Mouse (Mus musculus): ENCODE measurements around the gene Ttc39b.
A peak's percentile ranks its signal among the peaks of the same experiment; 100 is the strongest.
"Not testable (repeated sequence)": the region's sequence is repeated elsewhere in the genome, so short reads cannot be mapped to it uniquely, and the experiment has no call there.

Ttc39b gene

DNA sequence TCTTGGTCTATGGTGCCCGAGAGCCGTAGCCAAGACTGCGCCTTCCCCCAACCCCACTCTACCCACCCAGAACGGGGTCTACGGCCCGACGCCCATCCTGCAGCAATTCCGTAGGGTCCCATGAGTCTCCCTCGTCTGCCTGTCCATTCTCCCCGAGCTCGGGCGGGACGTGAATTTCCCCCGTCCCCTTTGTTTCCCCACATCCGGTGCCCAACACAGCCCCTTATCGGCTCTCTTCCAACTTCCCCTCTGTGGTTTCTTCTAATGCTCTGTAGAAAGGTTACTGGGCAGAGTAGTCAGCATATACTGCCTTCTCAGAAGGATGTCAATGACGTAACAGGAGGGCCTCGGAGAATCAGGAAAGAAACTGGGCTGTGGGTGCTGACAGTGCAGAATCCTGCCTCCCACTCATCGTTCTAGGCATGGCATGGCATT lies 50.4 kb downstream of the Ttc39b start:
- DNase-seq (ENCODE audit: low spot score) = no peak

DNA sequence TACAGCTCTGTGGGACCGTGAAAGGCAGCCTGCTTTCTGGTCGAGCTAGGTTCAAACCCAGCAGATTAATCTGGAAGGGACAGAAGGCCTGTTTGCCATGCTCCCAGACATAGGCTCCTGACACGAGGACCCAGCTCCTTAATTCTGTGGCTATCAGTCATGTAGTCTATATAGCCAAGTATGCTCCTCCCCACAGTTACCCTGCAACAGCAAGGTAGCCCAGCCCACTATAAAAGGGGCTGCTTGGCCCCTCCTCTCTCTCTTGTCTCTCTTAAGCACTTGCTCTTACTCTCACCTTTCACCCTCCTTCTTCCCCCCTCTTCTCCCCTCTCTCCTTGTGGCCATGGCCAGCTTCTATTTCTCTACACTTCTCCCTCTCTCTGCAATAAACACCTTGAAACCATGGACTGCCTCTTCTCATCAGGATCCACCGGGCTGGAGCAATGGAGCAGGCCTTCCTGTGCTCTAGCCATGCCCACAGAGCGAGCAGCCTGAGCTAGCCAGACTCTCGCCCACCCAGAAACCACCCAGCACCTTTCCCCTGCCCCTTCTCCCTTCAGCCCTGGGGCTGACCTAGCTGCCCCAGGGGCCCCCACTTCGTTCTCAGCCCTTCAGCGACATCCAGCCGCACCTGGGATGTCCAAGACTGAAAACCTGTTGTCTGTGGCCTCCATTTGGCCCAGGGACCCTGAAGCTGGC lies 51.0 kb downstream of the Ttc39b start:
- DNase-seq (ENCODE audit: low spot score) = no peak

DNA sequence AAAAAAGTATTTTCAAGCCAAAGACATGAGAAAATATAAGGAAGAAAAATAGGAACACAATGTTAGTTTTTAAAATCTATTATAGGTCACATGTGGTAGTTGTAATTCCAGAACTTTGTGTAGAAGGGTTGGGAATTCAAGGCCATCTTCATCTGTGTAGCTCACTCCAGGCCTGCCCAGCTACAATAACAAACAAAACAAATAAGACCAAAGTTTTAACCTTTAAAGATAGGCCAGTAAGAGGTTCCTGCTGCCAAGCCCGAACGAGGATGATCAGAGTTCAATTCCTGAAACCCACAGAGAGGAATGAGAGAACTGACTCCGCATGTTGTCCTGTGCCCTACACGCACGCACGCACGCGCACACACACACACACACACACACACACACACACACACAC lies 53.6 kb downstream of the Ttc39b start:
- no peak for DNase-seq (ENCODE audit: low spot score)

DNA sequence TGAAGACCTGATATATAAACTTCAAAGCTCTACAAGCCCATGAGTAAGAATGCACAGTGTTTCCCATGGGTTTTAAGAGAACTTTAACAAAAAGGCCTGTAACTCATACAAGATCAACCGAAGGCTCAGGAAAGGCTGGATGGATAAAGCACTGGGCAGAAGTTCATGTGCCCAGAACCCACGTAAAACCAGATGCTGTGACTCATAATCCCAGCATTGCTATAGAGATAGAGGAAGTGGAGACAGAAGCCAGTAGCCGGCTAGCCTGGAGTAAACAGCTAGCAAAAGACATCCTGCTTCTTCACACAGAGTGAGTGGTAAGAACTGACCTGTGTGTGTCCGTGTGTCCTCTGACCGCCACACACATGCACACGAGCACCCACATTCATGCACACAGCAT lies 54.4 kb downstream of the Ttc39b start:
- no peak for DNase-seq (ENCODE audit: low spot score)

DNA sequence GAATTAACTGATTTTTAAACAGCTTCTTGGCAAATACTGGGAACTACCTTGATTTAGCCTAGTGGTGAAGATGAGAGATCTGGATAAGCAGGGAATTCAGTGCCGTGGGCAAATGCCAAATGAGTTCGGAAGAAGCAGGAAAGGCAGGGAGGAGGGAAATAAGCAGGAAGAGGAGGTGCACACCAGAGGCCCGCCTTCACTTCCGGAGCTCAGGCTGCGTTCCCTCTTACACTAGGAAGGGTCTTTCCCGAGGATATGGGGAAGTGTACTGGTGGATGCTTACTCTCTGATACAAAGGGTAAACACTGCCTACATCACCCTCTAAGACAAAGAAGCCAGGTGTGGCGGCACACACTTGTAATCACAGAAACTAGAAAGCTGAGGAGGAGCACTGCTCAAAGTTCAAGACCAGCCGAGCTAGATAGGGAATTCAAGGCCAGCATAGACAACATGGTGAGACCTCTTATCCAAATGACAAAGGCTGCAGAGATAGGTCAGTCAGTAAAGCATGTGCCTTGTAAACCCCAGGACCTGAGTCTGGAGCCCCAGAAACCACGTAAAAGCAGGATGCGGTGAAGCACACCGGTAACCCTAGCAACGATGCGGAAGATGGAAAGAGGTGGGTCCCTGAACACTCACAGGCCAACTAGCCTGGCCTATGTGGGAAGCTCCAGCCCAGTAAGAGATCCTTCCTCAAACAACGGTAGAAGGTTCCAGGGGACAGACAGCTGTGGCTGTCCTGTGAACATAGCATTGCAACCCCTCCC lies 57.9 kb downstream of the Ttc39b start:
- DNase-seq (ENCODE audit: low spot score) = no peak

DNA sequence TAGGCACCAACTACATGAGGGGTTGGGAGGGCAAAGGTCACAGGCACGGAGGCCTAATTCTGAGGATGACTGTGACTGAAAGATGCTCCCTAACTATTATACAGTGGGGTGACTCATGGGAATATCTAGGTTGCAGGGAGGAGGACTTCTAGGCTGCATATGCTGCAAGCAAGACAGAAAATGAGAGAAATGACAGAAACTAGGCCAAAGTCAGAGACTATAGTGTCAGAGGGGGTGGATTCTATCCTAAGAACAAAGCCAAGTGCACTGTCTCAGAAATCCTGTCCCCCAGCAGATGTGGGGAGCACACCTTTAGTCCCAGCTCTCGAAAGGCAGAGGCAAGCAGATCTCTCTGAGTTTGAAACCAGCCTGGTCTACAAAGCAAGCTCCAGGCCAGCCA lies 59.2 kb downstream of the Ttc39b start:
- no peak for DNase-seq (ENCODE audit: low spot score)

DNA sequence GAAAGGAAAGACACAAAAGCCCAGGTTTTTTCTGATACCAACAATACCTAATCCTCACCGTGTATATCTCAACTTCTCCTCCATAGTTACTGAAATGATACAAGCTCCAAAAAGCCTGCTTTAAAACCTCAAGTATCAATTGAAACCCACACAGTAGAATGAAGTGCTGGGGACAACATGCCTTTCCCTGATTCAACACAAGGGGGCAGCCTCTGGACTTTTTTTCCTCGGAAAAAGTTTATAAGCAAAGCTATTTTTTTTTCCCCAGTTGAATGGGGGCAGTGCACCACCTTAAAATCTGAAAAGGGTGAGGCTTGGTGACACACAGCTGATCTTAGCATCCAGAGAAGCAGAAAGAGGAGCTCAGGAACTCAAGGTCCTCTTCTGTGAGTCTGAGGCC lies 62.1 kb downstream of the Ttc39b start:
- DNase-seq (ENCODE audit: low spot score) = peak; percentile 16

DNA sequence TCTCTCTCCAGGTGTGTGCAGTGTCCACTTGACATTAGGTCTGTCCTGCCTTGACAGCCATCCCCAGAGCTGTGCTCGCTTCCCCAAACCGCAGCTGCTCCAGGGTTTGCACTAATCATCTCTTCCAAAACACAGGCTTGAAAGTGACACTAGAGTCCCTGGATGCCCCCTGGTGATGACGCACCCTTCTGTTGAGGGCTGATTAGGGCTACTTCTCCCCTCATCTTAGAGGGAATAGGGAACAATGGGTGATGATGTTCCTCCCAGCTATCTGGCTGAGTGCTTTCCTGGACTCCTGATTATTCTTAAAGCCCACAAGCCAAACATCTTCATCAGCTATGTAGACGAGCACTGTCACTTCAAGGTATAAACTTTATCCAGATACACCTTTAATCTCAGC lies 64.4 kb downstream of the Ttc39b start:
- no peak for DNase-seq (ENCODE audit: low spot score)

DNA sequence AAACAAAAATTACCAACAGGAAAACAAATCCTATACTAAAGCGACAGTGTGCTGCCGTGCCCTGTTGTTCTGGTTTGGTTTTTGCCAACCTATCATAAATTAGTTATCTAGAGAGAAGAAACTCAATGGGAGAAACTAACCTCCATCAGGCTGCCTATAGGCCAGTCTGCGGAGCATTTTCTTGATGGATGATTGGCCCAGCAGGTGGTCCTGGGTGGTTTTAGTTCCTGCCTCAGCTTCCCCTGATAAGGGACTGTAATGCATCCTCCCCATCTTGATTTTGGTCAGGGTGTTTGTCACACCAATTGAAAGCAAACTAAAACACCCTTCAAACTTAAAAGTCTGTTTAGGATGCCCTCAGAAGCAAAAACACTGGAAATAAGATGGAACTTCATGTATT lies 65.8 kb downstream of the Ttc39b start:
- no peak for DNase-seq (ENCODE audit: low spot score)

DNA sequence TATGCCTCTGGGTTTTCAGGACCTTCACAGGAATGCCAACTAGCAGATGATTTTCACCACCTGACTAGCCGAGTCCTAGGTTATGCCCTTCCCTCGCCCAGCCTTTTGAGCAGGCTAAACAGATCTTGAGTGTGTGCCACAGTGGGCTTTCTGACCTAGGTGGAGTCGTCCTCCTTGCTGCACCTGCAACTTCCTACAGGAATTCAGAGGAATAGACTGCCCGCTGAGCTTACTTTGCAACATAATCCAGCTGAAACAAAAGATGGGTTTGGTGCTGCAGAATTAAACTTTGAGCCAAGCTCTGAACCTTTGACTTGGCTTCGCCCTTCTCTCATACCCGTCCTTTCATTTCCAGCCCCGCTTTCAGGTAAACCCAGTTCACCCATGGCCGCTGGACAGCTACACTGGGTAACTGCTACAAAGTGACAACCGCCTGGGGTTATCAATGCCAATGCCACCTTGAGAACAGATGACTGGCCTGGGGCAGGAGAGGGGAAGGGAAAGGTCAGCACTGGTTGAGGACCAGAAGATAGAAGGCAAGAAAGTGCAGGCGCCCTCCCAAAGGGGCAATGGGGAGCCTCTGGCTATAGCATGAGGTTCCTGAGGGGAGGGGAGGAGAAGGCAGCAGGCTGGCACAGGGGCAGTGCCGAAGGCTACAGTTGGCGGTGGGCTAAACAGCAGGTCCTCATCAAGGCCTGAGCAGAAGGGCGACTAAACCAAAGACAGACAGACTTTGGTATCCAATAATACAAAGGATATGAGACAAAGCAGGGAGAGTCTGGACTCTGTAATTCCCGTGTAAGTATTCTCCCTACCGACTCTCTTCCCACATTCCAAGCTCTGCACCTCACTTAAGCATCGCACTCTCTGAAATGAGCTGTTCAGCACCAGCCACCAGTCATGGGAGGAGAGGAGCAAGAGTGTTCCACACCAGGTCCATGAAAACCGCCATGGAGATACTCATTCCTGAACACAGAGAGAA lies 66.5 kb downstream of the Ttc39b start:
- DNase-seq (ENCODE audit: low spot score) = no peak

DNA sequence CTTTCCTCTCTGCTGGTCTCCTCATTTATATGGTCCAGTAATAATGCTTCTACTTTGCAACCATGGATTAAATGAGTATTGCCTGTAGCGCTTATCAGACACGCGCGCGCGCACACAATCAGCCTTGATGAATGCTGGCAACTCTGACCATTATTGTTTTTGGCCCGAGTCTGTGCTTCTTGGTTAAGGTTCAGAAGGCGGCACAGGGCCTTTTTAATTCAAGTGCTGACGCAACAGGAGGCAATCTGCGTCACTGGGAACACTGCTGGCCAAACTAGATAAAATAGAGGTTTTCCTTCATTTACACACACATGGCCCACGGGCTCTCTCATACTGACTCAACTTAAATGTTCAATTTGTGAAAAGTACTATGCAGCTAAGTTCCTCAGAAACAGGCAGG lies 67.3 kb downstream of the Ttc39b start:
- no peak for DNase-seq (ENCODE audit: low spot score)

DNA sequence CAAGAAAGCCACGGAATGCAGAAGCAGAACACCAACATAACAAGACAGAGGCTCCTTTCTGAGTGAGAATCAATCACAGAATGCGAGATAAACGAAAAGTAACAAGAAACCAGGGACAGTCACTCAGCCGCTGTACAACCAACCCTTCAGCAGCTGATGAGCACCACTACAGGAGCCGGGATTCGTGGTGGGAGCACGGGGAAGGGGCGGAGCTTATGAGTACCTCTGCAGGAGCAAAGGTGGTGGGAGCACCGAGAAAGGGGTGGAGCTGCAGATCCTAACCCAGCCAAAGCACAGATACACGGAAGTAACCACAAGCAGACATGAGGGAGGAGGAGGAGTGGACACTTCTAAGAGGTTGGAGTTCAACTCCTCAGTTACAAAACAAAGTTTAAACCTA lies 69.1 kb downstream of the Ttc39b start:
- no peak for DNase-seq (ENCODE audit: low spot score)

DNA sequence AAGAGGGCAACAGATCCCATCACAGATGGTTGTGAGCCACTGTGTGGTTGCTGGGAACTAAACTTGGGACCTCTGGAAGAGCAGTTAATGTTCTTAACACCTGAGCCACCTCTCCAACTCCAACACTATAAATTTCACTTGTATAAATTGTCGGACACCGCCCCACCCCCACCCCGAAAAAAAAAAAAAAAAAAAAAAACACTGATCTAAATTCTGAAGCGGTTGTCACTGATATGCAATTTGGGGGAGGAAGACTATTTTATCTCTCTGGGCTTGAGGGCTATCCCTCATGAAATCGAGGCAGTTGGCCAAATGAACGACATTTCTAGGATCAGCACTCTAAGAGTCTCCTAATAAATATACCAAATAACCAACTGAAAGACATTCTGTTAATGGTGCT lies 70.4 kb downstream of the Ttc39b start:
- DNase-seq (ENCODE audit: low spot score) = no peak

DNA sequence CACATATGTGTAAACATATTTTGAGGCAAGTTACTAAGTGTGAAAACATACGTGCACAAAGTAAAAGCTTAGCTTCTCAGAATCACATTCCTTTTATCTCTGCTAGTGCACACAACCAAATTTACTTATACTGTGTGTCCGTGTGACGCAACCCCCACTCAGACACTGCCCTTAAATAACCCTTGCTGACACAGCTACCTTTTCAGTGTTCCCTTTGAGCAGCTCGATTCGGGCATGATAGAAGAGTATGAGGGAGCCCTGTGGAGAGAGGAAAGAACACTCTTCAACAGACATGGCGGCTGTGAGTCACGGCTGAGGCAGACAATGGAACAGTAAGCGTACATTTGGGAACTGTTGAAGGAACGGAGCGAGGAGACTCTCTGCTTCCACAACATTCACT lies 80.3 kb downstream of the Ttc39b start:
- DNase-seq (ENCODE audit: low spot score) = no peak

DNA sequence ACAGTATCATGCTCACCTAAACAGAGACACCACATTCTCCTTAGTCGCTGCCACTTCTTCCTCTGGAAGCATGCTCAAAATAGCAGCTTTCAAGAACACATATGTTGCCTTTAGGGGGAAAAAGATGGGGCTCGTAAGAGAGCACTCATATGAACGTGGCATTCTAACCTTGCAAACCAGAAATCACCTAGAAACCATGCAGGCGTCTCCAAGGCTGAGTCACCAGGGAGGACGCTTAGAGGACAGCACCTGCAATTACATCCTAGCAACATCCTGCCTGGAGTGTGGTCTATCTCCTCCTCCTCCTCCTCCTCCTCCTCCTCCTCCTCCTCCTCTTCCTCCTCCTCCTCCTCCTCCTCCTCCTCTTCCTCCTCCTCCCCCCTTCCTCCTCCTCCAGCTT lies 82.4 kb downstream of the Ttc39b start:
- DNase-seq (ENCODE audit: low spot score) = no peak

DNA sequence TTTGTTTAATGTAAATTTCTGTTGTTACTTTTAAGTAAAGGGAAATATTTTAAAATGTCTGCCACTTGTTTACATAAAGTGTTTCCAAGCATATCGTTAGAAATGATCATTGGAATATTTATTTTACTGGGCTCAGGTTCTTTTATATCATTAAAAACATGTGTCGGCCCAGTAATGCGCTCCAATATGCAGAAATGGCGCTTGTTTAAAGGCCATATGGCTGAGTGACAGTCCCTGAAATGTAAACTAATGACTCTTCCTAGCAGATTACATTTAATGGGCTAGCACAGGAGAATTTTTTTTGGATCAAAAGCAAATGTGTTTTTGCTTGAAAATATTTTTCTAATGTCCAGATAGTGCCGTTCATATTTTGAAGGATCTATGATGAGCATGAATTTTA lies 86.4 kb downstream of the Ttc39b start:
- DNase-seq (ENCODE audit: low spot score) = no peak

DNA sequence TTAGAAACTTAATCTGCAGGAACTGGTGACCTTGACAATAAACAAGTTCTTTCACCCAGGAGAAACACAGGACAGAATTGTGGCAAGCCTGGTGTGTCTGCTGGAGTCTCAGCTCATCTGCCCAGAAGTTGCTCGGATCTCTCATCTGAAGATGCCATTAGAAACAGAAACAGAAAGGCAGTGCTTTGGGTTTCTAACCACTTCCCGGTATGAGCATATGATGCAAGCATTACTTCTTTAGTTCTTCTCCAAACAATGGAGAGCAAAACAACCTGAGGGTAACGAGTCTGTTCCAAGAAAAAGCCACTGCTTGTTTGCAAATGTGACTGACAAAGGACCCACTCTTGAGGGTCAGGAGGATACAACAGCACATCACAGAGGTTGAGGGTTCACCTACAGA lies 88.8 kb downstream of the Ttc39b start:
- not testable (repeated sequence) for DNase-seq (ENCODE audit: low spot score)

DNA sequence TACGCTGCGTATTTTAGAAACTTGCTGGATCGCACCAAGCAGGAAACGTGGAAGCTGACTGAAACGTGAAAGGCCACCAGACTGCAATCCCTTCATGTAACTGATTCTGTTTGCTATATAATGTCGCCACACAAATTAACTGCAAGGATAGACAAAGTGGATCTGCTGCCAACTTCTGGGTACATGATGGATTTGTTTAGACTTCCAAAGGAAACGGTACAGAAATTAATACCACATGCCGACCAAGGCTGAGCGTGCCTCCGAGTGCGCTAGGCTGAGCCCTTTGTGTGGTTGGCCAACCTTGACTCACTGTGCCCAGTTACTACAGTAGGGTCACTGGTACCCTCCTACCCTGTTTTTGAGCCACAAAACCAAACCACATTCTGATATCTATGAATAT lies 89.3 kb downstream of the Ttc39b start:
- no peak for DNase-seq (ENCODE audit: low spot score)

DNA sequence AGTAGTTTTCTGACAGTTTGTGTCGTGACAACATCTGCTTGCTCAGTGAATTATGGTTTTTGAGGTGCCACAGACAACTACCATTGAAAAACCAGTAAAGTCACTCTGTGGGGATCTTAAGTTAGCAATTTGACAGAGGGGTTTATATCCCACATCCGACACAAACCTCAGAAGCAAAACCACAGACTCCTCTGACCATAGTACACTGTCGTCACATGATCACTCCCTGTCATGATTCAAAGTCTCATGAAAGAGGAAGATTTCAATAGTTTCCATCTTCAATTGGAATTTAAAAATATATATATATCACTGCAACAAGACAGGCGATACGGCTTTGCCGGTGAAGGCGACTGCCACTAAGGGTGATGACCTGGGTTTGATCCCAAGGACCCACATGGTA lies 89.9 kb downstream of the Ttc39b start:
- DNase-seq (ENCODE audit: low spot score) = no peak

DNA sequence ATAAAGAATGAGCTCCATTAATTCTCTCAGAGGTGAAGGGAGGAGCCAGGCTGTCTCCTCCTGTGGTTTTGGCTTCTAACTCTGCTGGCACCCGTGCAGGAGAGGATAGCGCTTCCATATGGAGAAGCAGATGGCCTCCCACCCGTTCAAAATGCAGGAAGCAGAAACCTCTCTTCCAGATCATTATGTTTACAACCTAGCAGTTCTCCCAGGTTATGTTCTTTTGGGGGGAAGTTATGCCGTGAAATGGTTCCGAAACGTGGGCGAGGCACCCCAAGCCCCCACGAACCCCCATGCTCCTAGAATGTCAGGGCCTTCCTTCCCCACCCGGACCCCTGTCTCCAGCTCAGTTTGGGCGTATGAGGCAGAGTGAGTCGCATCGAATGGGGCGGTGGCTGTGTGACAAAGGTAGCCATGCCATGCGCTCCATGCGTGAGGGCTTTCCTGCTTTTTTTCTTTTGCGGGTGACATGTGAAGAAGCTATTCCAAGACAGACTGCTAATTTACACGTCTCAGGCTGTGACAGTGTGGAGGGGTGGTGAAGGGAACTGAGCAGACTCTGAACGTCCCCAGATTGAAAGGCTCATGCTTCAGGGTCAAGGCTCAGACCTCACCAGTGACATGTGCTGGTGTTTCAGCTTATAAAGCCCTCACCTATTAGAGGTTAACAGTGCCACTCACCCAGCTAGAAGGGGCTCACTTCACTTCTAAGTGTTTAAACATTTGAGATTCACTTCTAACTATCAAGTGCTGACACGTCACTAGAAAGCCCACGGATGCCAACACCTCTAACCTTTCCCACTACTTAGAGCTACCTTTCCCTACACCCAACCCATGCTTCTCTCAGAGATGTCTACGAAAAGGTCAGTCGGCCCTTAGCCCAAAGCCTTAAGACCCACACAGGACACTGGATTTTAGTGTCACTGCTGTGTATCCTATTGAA lies 90.6 kb downstream of the Ttc39b start:
- no peak for DNase-seq (ENCODE audit: low spot score)

DNA sequence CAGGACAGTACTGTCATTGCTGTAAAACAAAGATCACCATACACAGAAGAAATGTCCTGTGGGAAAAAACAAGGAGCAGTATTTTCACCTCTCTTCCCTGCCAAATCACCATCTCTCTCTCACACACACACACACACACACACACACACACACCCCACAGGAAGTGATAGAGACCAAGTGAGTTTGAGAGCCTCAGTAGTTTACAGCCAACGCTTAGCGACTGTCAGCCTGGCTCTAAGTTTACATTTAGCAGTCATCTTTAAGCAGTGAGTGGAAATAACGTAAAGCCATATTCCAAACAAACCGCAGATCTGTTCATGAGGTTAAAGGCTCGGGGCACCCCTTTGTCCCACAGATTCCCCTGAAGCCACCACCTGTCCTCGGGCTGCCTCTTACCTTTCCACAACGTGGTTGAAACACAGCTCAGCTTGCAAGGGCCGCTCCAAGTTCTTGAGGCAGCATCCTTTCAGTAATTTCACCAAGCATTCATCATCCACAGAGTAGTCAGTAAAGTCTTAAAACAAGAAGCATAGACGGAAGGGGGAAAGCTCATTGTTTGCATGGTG lies 91.7 kb downstream of the Ttc39b start:
- no peak for DNase-seq (ENCODE audit: low spot score)
